Mouse (Mus musculus) hindbrain, embryonic 16.5 days (tissue): ENCODE data around the gene Slc12a7. TPM values are rescaled to one million over a fixed set of nuclear protein-coding genes. Genes with fewer than 3 reads are reported as not detected.

Experiments used
- ATAC-seq: fragments of 200-750 bp; cut with Nextera tagmentation; 2 replicates; pipeline ENCODE4 v1.8.0; 2017; ENCODE audit warnings: moderate TSS enrichment, moderate library complexity
- H3K27ac ChIP-seq: fragments of 300-500 bp; sonication (generic); 2 replicates; pipeline ENCODE4 v1.5.1; 2014; ENCODE audit warnings: low read depth, mild to moderate bottlenecking, control low read depth, low read length, moderate library complexity
- H3K27me3 ChIP-seq: fragments of 300-500 bp; sonication (generic); replicated peaks from 2 replicates; pipeline ENCODE4 v1.6.1; 2014; ENCODE audit warnings: low read length; ENCODE audit not compliant: control insufficient read depth, insufficient read depth
- H3K36me3 ChIP-seq: fragments of 300-500 bp; sonication (generic); 2 replicates; pipeline ENCODE4 v1.6.1; 2014; ENCODE audit warnings: mild to moderate bottlenecking, low read length, moderate library complexity, mixed read lengths; ENCODE audit not compliant: control insufficient read depth, insufficient read depth
- H3K4me1 ChIP-seq: fragments of 300-500 bp; sonication (generic); 2 replicates; pipeline ENCODE4 v1.6.1; 2014; ENCODE audit warnings: low read depth, low read length; ENCODE audit not compliant: control insufficient read depth, insufficient read depth
- H3K4me2 ChIP-seq: fragments of 300-500 bp; sonication (generic); 2 replicates; pipeline ENCODE4 v1.6.1; 2014; ENCODE audit warnings: mild to moderate bottlenecking, low read length, control low read depth, moderate library complexity
- H3K4me3 ChIP-seq: fragments of 300-500 bp; sonication (generic); 2 replicates; pipeline ENCODE4 v1.5.1; 2014; ENCODE audit warnings: mild to moderate bottlenecking, low read length, control low read depth, moderate library complexity
- H3K9ac ChIP-seq: fragments of 300-500 bp; sonication (generic); 2 replicates; pipeline ENCODE4 v1.6.1; 2014; ENCODE audit warnings: low read depth, mild to moderate bottlenecking, control low read depth, low read length, moderate library complexity
- H3K9me3 ChIP-seq: fragments of 300-500 bp; sonication (generic); 2 replicates; pipeline ENCODE4 v1.6.1; 2014; ENCODE audit warnings: mild to moderate bottlenecking, low read length, moderate library complexity; ENCODE audit not compliant: control insufficient read depth
- WGBS: fragments of 180-500 bp; shearing (Covaris S2); extraction: QIAGEN DNeasy Blood & Tissue Kit; methylation state at CpG from one replicate; pipeline ENCODE4 v1.1.7; 2014; 5-methylcytosine and 5-hydroxymethylcytosine counted together
- polyA plus RNA-seq: library from polyadenylated mRNA; unstranded; fragments of >200 nt; fragmentation: Nextera tagmentation; extraction: Ambion mirVana; gene quantifications from 2 replicates; pipeline ENCODE4 v1.2.1, GENCODE M21; 2015

The Slc12a7 gene
- polyA plus RNA-seq, 1 experiment from 2014 or later: 7.7 TPM

DNA sequence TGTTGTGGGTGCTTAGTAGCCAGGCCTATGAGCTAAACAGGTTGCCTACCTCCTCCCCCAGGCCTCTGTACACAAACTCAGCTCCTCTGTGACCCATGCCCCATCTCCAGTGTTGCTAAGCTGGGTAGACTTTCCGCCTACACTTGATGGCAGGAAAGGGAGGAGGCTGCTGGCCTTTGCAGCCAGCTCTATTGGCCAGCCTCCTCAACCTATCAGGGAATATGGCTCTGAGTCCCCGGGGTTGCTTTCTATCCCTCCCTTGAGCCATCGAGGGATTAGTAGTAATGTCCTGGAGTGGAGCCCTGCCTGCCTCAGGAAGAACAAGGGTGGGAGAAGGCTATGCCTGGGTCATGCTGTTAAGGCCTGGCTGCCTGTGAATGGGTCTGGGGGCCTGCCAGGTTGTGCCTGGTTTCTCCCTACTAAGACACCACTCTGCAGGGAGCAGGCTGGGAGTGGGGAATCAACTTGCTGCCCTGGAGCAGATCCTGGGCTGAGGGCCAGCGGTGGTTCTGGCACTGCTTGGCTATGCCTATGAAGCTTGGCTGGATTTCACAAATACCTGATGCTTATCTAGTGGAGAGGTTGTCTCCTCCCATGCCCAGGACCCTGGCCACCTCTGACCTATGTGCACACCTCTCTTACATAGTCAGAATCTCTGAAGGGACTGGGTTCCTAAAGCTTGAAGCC lies 40.8 kb downstream of the Slc12a7 start:
- no peaks in the 10 kb centered on the region for H3K9me3 ChIP-seq
- no peak overlapping the region for H3K4me2 ChIP-seq
- 54% methylated on average over 4 of the region's 4 CpGs for WGBS
- H3K4me3 ChIP-seq: no peak overlapping the region
- H3K4me1 ChIP-seq: peaks cover 5% of the 10 kb centered on the region; the same call in 1 of the 2 replicates
- no peak overlapping the region; the same call in 1 of the 2 replicates for H3K27ac ChIP-seq
- H3K36me3 ChIP-seq: no peaks in the 10 kb centered on the region
- peak; percentile 80 for ATAC-seq
- H3K9ac ChIP-seq: no peak overlapping the region
- no peaks in the 10 kb centered on the region for H3K27me3 ChIP-seq

GRCm38 (mm10) chr13:73775786-73776185 lies 42.9 kb downstream of the Slc12a7 start:
- no peak for ATAC-seq
- Histone ChIP-seq H3K36me3 (no peaks in the 10 kb centered on the region), H3K27me3 (no peaks in the 10 kb centered on the region), H3K4me3 (no peak overlapping the region), H3K27ac (no peak overlapping the region), H3K9me3 (no peaks in the 10 kb centered on the region), H3K4me1 (peaks cover 5% of the 10 kb centered on the region; the same call in 1 of the 2 replicates), H3K4me2 (no peak overlapping the region), H3K9ac (no peak overlapping the region)
- WGBS: 87% methylated on average over 4 of the region's 4 CpGs

DNA sequence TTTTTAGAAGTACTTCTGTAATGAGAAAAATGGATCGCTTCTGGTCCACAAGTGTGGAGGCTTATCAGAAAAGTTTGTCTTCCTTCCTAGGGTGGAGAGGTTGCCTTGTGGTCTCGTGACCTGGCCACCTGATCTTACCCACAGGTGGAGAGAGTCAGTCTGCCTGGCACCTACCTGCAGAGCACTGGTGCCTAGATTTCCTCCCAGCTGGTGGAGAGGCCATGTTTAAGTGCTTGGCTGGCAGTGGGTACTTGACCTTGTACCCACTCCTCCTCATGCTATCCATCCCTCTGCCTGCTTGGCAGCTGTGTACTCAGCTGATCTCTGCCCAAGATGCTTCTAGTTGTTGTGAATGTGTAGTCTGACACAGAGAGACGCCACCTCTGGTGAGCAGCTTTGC lies 44.7 kb downstream of the Slc12a7 start:
- H3K4me1 ChIP-seq: peaks cover 5% of the 10 kb centered on the region; the same call in 1 of the 2 replicates
- H3K4me2 ChIP-seq: no peak overlapping the region
- H3K36me3 ChIP-seq: no peaks in the 10 kb centered on the region
- H3K9me3 ChIP-seq: no peaks in the 10 kb centered on the region
- H3K27ac ChIP-seq: no peak overlapping the region
- no peaks in the 10 kb centered on the region for H3K27me3 ChIP-seq
- WGBS: 94% methylated on average over 3 of the region's 3 CpGs
- no peak overlapping the region for H3K4me3 ChIP-seq
- no peak overlapping the region for H3K9ac ChIP-seq
- no peak for ATAC-seq

- Histone ChIP-seq H3K4me3 (no peak overlapping the region), H3K27me3 (no peaks in the 10 kb centered on the region), H3K36me3 (no peaks in the 10 kb centered on the region), H3K4me2 (no peak overlapping the region), H3K9ac (no peak overlapping the region), H3K4me1 (no peaks in the 10 kb centered on the region), H3K27ac (no peak overlapping the region), H3K9me3 (no peaks in the 10 kb centered on the region)
- 41% methylated on average over 5 of the region's 5 CpGs for WGBS
- no peak for ATAC-seq
Observed at GRCm38 (mm10) chr13:73782486-73782885, 49.6 kb downstream of the Slc12a7 start.

- no peak overlapping the region for H3K4me2 ChIP-seq
- ATAC-seq: no peak
- no peak overlapping the region for H3K27ac ChIP-seq
- WGBS: 90% methylated on average over 4 of the region's 4 CpGs
- no peak overlapping the region for H3K9ac ChIP-seq
- H3K27me3 ChIP-seq: no peaks in the 10 kb centered on the region
- H3K9me3 ChIP-seq: no peaks in the 10 kb centered on the region
- peaks cover 2% of the 10 kb centered on the region; the same call in 1 of the 2 replicates for H3K36me3 ChIP-seq
- no peaks in the 10 kb centered on the region for H3K4me1 ChIP-seq
- no peak overlapping the region for H3K4me3 ChIP-seq
Observed at GRCm38 (mm10) chr13:73792176-73792575, 59.3 kb downstream of the Slc12a7 start.

DNA sequence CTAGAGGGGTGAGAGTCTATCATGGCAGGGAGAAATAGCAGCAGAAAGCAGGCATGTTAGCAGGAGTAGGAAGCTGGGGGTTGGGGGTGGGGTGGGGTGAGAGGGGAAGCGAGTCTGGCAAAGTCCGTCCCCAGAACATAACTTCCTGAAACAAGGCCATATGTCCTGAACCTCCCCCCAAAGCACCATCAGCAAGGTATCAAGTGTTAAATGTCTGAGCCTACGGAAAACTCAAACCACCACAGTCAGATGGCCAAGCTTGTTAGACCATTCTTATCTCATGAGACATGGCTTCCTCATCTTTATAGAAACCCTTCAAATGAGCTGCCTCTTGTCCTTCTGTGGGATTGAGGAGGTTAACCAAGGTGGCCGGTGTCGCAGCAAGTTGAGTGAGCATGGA lies 60.3 kb downstream of the Slc12a7 start:
- Histone ChIP-seq H3K4me2 (no peak overlapping the region), H3K27me3 (no peaks in the 10 kb centered on the region), H3K27ac (no peak overlapping the region), H3K9ac (no peak overlapping the region), H3K36me3 (peaks cover 2% of the 10 kb centered on the region; the same call in 1 of the 2 replicates), H3K4me1 (no peaks in the 10 kb centered on the region), H3K9me3 (no peaks in the 10 kb centered on the region), H3K4me3 (no peak overlapping the region)
- no peak for ATAC-seq
- 91% methylated on average over 5 of the region's 5 CpGs for WGBS

DNA sequence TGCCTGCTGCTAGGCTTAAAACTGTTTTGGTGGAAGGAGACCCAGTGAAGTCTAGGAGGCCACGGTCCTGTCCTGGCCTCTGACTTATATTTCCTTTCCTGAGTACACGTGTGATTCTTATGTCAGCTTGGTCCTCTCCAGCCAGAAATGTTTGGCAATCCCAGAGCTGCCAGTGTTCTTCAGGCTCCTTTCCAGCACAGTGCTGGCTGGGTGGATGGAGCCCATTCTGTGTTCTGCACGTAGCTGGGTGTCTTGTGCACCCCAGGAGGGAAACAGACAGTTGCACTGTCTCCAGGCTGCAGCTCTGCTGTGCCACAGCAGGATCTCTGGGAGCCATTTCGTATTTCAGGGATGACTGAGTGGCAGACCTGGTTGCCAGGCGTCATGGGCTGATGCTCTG lies 66.2 kb downstream of the Slc12a7 start:
- Histone ChIP-seq H3K27ac (no peak overlapping the region), H3K4me2 (no peak overlapping the region), H3K9ac (no peak overlapping the region), H3K9me3 (no peaks in the 10 kb centered on the region), H3K4me1 (no peaks in the 10 kb centered on the region), H3K4me3 (no peak overlapping the region), H3K27me3 (no peaks in the 10 kb centered on the region), H3K36me3 (peaks cover 2% of the 10 kb centered on the region; the same call in 1 of the 2 replicates)
- ATAC-seq: no peak
- WGBS: 77% methylated on average over 5 of the region's 5 CpGs

DNA sequence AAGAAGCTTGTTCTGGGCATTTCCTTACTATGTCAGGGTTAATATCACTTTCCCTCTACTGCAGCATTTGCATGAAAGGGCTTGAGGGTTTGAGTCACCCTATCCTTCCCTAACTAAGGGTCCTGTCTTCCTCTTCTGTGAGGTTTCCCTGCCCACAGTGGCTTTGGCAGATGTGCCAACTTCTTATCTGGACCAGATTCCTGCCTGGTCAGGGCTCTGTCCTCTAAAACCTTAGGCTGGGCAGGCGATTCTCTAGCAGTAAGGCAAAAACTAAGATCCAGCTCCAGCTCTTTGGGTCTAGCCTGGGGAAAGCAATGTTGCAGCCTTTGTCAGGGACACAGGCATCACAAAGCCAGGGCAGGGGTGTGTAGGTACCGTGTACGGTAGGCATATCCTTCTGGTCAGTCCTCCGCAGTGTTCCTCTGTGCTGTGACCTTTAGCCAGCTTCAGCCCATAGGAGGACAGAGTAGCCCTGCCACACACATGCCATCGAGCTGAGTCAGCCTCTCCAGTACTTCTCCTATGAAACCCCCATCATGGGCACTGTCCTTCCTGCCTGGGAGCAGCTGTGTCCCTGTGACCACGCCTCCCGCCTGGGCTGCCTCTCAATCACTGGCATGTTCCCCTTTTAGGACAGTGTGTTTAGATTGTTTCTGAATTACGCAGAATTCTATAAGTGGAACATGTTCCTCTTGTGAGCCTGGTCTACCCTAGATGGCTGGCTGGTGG lies 70.7 kb downstream of the Slc12a7 start:
- no peaks in the 10 kb centered on the region; the same call in 1 of the 2 replicates for H3K36me3 ChIP-seq
- no peaks in the 10 kb centered on the region for H3K4me1 ChIP-seq
- H3K27ac ChIP-seq: no peak overlapping the region
- ATAC-seq: no peak; the same call in 1 of the 2 replicates
- H3K4me3 ChIP-seq: no peak overlapping the region
- H3K4me2 ChIP-seq: no peak overlapping the region
- H3K9me3 ChIP-seq: no peaks in the 10 kb centered on the region
- no peaks in the 10 kb centered on the region for H3K27me3 ChIP-seq
- H3K9ac ChIP-seq: no peak overlapping the region
- 92% methylated on average over 8 of the region's 8 CpGs for WGBS

DNA sequence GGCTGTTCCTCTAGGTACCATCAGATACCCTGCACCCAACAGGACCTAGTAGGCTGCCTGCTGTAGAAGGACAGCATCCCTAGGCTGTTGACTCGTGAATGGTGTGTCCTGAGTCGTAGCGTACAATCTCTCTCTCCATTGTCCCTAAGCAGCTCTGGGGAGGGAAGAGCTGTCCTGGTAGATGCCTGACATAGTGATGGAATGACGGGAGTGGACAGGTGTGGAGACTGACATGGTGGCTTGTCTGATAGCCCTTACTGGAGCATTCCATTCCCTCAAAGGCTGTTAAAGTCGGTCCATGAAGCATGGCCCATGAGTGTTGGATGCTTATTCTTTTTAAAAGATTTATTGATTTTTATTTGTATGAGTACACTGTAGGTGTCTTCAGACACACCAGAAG lies 72.0 kb downstream of the Slc12a7 start:
- Histone ChIP-seq H3K9me3 (no peaks in the 10 kb centered on the region), H3K4me3 (no peak overlapping the region), H3K4me2 (no peak overlapping the region), H3K27me3 (no peaks in the 10 kb centered on the region), H3K27ac (no peak overlapping the region), H3K9ac (no peak overlapping the region), H3K4me1 (no peaks in the 10 kb centered on the region), H3K36me3 (no peaks in the 10 kb centered on the region)
- 96% methylated on average over 5 of the region's 5 CpGs for WGBS
- no peak for ATAC-seq
